Mouse (Mus musculus) induced T-regulatory cell, adult 2 months (primary cell): ENCODE data around the gene Meis1.

Experiments
- DNase-seq: peaks from one replicate; pipeline ENCODE4 v3.0.0-alpha.2; 2012; ENCODE audit warnings: low read depth

The Meis1 gene

DNA sequence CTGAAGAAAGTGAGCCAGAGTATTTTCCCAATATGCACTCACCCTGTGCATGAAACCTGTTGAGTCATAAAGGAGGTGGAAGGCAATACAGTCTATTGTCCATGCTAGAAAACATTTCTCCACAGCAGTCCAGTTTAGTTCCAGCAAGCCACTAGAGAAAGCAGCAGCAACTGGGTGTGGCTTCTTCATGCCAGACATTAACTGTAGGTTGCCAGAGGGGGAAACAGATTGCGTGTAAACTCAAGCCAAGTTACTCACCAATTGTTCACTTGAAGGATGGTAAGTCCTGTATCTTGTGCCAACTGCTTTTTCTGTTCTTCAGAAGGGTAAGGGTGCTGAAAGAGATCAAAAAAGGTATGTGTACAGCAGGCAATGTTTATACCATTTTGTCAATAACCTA, 113.4 kb downstream of the Meis1 start:
- no peak for DNase-seq

DNA sequence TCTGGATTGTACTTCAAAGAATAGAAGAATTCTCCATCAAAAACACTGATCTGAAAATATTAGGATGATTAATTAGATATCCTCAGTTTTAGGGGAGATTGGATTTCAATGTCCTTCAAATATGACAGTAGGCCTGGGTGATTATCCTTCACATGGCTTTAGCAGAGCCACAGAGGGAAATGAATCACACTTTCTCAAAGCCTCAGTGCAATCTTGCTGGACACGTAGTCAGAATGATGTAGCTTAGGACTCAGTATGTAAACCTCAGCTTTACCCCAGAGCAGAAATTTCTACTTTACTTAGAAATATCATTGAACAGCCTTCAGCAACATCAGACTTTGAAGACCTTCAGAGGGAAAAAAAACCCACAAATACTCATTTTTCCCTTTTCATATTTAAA, 113.9 kb downstream of the Meis1 start:
- DNase-seq, result no peak

DNA sequence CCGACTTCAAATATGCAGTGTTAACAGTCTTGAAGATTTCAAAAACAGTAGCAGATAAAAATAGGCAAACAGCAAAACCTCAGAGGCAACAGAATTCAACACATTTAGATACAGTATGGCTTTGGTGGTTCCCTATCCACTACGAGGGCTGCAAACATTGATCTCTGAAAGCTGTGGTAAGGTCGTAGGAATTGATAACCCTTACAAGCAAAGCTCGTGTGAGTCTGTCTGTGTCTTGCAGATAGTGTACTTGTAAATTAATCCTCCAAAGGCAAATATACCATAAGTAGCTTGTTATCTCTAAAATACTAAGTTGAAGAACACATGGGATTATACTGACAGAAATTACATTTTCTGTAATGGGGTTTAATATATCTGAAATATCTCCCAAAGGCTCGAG, 114.5 kb downstream of the Meis1 start:
- DNase-seq, result no peak

DNA sequence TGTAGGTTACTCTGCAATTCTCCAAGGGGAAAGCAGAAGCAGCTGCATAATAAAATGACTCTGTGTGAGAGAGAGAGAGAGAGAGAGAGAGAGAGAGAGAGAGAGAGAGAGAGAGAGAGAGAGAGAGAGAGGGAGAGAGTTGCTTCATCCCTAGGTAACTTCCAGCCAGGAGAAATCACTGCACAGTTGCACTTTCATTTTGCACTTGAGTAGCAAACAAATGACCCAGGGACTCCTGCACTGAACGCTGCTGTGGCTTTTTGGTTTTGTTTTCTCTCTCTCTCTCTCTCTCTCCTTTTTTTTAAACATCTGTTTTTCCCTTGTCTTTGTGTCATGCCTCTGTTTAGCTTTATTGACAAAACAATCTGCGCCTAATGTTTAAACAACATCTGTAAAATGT, 118.3 kb downstream of the Meis1 start:
- DNase-seq, result no peak

DNA sequence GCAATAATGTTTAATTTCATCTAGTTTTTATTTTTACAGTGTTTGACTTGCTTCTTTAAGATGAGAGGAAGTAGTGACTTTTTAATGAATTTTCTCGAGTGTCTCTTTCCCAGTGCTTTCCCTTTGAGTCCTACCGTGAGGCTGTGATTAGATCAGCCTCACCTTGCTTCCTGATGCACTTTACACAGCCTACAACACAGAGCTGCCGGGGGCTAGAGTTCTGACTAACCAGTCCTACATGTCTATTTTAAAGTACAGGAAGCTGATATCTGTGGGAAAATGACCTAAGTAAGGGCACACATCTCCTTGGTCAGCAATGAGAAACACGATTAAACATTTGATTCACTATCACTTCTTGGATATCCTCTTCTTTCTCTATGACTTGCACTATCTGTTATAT, 119.9 kb downstream of the Meis1 start:
- no peak for DNase-seq

DNA sequence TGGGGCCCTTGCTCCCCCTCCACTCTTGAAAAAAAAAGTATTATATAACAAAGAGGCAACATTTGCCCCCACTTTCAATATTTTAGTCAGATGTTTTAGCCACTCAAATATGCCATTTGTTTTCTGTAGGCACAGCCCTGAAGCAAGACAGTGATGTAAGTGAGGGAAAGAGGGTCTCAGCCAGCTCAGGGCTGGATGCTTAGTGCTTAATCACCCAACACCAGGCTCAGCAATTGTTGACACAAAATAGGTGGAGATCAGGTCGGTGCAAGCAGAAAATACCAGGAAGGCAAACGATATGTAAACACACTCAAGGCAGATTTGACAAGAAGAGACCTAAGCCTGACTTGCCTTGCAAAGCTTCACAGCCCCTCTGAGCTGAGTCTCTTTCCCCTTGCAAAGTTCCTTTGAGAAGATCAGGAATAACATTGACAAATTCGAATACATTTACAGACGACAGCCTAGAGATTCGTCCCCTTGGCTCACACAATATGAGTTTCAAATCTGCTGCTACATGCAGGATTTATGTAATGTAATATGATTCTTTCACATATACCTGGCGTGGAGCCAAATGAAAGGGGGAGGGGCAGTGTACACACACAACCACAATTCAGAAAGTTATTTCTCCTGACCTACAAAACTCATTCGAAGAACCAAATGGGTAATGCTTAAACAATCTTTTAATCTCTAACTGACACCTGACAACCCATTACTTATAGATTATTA, 120.7 kb downstream of the Meis1 start:
- no peak for DNase-seq

DNA sequence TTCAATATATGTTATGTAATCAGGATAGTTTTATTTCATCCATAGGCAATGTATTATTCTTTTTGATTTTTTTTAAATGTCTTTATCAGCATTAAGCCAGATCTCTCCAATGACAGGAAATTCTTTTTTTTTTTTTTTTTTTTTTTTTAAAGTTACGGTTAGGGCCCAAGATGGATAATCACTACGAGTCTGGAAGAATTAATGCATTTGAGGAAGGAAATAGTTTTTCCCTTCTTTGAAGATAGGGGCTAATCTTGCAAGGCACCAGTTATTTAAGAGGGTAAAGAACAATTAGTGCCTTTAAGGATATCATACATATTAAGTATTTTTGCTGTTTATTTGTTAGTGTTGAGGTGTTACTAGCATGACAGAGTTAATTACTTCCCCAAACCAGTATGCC, 121.5 kb downstream of the Meis1 start:
- DNase-seq, result no peak

DNA sequence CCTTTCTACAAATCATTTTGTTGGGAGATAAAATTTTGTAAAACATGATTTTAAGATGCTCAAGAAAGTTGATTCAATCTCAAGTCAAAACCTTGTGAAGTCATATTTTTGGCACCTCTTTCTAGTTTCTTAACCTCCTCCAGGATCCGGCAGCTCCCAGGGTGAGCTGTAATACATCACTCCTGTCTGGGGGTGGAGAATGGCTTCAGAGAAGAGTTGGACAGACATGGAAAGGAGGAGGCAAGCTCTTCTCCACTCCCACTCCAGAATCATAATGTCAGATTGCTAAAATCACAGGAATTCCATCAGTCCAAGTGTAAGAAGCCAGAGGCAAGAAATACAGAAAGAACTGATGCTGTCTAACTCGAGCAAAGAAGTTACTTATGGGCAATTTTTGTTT, 126.3 kb downstream of the Meis1 start:
- no peak for DNase-seq

DNA sequence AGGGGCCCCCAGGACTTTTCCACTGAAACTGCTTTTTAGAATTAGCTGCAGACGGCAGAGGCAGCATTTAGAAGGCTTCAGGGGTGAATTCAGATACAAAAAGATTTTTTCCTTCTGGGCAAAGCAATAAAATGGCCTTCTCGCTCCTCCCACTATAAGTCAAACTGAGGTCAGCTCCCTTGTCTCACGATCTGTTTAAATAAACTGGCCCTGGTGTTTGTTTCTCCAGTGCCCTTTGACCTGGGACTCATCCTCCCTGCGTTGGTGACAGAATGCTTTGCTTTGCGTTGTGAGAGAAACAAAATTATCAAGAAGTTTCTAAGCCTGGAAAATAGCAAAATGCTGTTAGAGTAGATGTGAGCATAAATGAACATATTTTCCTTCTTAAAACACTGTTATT, 129.6 kb downstream of the Meis1 start:
- DNase-seq, result no peak

DNA sequence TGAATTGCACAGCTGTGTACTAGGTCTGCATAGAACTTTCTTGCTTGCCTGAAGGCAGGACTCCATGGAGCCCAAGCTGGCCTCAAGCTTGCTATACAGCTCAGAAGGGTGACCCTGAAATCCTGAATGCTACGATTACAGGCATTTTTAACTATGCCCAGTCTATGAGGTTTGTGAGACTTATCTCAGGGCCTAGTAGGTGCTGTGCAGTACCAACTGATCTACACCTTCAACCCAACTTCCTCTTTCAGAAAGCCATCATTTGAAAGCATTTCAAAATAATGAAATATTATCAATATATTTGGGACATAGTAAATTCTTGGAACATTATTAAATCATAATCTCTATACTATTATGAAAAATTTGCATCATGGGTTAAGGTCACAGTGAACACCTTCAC, 130.1 kb downstream of the Meis1 start:
- no peak for DNase-seq

DNA sequence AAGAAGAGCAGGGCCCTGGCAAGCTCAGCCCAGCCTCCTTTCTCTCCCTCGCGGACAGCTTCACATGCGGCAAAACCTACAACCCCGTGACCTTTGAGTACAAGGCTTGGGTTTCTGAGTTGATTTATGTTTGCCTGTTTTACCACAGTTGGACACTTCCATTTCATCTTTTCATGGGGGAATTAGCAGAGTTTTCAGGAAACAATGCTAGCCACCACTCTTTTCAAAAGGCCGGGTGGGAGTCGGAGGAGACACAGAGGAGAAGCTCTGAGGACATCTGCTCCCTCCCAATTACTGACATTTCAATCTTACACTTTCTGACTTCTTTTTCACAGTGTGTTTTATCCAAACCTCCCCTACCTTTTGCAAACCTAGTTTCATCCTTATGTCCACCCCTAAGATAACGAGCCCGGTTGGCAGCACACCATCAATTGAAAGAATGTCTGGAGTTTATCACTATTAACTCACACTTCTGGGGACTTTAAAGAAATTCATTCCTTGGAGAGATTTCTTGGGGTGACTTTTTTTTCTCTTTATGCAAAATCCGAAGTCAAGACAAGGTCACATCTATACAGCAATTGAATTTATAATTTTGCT, 133.0 kb downstream of the Meis1 start:
- no peak for DNase-seq

DNA sequence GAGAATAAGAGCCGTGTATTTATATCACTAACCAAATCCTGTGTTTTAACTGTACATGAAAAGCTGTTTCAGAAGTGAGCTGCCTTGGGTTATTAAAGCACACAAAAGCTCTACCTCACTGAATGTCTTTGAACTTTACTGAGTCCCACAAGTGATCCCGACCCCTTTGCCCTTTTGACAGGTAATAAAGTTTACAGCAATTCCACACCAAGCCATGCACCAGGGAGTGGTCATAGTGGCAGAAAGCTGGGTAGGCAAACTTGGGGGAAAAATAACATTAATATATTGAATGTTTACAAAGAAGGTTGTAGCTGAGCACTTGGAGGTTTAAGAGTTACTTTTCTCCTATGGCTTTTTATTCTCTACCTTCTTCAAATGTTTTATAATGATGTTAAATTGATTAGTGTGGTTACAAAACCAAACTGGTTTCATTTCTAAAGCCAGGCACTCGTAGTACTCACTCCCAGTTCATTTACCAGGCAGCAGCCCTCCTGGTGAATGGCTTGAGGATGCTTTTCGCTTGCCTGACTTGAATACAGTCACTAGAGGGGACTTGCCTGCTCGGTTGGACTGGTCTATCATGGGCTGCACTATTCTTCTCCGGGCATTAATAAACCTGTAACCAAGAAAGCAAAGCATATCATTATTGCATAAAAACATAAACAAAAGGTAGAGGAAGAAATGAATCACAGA, 133.6 kb downstream of the Meis1 start:
- no peak for DNase-seq

DNA sequence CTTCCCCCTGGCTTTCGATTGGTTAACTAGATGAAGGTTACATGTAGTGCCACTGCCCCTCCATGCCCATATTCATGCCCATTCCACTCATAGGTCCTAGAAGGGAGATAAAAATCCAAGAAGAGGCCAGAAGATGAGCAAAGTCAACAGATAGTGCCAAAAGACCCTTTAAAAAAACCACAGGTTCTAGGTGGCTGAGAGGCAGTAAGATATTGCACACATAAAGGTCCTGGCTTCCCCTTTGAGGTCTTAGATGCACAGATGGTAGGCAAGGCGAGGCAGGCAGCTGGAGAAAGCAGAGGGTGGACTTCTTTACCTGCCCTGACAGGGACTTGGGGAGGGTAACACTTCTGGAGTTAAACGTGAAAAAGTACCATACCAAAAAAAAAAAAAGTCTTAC, 134.8 kb downstream of the Meis1 start:
- no peak for DNase-seq

DNA sequence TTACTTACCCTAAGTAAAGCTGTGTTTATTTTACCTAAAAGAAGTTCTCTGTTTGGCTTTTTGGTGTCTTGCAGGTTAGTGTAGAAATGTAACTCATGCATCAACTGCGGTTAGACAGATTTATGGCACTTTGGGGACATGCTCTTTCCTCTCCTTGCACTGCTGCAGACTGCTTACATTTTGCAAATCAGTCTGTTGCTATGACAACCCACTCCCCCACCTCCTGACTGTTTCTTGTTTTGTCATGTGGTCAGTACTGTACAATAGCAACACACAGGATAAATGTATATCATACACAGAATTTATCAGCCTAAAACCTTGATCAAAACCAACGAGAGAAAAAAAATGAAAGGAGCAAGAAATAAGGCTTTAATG, 135.3 kb downstream of the Meis1 start:
- no peak for DNase-seq

DNA sequence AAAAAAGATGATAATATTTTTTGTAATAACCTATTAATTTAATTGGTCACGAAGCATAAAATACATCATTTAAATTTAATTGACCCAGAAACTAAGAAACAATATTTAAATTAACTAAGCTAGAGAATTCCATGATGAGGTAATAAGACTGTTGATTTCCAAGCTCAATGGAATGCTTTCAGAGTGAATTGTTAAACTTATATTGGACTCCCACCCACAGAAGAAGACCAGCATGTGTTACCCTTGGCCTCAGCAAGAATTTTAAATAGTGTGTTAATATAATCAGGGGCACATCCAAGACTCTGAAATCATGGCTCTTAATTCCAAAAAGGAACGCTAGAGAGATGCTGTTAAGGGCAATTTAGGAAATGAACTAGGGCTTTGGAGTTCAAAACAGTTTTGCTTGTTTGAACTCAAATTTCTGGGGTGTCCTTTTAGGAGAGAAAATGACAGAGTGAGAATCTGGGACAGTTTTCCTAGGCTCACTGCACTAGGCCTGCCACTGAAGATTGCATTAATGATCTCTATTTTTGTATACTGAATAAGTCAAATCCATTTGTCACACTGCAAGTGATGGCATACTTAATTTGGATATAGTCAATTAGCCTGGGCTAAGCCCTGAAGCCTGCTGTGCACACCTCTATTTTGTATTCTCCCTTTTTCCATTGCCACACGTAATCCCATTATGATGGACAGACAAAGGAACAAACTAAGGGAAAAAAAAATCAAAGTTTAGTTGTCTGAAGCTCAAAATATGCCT, 135.9 kb downstream of the Meis1 start:
- no peak for DNase-seq

DNA sequence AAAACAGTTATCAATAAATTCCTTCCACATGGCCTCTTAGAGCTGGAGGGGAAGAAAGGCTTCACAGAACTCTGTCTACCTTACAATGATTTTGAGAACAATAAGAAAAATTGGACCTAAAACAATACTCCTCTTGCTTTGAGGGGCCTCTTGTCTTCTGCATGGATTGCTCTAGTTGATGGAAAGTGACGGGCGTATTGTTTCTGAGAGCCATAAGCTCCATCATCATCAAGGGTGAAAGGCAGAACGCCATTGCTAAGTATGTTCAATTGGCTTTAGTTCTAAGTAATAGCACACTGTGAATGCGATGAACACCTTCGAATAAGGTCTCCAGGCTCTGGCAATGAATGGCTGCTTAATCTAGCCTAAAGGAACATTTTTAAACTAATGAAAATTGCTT, 136.5 kb downstream of the Meis1 start:
- no peak for DNase-seq

DNA sequence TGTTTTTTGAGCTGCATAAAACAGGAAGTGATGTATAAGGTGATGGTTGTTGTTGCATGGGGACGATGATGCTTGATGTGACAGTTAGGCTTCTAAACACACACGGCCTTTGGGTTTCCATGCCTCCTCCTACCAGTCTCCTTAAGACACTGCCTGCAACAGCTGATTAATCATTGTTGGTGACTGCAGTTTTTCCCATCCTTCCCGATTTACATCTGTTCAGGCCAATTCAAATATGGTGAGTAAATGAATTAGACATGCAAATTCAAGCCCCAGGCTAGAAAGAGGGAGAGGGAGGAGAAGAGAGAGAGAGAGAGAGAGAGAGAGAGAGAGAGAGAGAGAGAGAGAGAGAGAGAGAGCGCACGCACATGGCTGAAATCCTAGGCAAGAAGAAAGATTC, 138.0 kb downstream of the Meis1 start:
- no peak for DNase-seq

DNA sequence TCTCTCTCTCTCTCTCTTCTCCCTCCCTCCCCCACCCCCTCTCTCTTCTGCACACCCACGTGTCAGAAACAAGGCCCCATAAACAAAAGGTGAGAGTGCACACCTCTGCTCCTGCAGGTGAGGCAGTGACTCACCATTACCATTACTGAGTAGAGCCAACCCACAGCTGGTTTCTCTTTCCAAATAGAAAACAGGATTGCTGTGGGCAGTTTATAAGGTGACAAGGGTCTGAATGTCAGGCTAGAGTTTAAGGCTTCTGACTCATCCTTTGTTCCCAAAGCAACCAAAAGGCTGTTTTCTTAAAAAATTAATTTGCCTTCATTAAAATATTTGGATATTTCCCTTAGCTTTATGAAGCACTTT, 139.3 kb downstream of the Meis1 start:
- no peak for DNase-seq

DNA sequence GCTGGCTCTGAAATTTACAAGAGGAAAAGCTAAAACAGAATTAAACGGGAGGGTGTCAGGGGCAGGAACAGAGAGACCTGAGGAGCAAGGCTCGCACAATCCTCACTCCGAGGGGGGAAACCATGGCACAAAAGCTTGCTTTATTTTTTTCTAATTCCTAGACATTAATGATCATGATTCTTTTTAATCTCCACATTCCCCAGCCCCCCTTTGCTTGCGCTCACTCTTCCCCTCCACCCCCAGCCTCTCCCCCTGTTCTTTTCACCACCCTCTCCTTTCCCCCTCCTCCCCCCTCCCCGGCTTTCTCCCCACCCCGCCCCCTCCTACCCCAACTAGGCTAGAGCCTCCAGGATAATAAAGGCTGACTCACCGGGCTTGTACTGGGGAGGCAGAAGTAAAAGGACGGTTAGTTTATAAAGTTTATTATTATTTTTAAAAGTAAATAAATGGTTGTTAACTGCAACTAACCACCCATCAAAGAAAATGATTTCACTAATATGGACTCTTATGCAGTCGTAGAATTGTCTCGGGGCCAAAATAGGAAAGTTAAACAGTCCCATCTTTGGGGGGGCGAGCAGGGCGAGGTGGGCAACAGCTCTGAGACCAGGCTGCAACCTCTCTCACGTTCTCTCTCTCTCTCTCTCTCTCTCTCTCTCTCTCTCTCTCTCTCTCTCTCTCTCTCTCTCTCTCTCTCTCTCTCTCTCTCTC, 139.9 kb downstream of the Meis1 start:
- DNase-seq, result no peak

DNA sequence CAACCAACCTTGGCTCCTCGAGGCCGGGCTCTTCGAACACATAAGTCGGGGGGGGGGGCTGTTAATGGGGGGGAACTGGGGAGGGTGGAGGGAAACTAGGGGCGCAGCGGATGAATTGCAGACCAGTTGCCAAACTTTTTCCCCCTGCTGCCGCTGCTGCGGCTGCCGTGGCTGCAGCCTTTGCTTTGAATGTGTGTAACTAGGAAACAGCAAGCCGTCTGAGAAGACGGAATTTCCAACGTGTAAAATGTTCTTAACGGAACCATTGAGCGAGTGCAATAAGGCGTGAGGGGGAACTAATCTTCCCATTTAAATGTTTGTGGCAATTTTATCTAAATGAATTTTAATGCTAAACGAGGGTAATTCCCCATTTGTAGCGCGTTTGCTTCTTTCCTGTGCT, 140.8 kb downstream of the Meis1 start:
- peak; percentile 4 for DNase-seq

DNA sequence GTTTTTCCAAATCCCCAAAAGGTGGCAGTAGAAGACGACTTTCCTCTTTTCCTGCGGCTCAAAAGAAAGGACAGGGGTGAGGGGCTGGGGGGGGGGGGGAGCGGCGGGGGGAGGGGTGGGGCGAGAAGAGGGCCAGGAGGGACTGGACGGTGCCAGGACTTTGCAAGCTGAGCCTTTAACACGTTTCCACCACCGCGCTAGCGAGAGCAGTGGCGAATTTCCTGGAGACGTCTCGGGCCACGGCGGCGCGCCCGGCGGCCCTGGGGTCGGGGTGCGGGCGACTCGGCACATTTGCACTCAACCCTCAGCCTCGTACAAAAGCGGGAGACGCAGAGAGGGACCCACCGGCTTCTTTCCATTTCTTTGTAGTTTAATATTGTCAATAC, 141.2 kb downstream of the Meis1 start:
- DNase-seq, result no peak

DNA sequence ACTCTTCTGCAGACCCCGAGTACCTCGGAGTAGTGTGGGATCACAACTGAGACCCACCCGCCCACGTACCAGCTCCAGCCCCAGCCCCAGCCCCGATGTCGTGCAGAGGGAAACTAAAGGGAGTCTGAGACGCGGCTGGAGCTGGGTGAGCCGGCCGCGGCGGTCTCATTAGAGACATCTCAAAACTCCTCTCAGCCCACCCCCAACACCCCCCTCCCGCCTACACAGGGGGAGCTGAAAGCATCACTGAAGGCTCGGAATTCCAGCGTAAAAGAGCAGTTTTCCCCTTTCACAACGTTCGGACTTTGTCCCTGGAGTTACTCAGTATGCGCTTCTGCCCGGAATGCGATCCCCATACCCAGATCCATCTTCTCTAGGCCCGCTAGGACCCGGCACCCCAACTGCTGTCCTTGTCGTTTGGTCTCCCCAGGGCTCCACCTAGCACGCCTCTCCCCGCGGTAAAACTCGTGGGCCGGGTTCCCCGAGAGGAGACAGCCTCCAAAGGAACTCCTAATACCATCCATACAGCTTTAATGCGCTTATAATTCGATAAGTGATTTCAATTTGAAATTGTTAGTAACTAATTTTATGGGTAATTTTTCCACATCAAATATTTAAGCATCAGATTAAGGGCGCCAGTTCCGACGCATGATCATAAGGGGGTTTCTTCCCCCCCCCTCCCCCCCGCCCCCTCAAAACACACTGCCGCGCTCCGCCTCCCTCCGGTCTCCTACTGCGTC, 141.7 kb downstream of the Meis1 start:
- peak; percentile 2 for DNase-seq
